Mouse (Mus musculus): Measurements from ENCODE around the gene Gck. TPM values are rescaled to one million over a fixed set of nuclear protein-coding genes. Genes with fewer than 3 reads are reported as not detected.

Gene Gck
- polyA plus RNA-seq, 1 experiment from 2014 or later, result 0.37 TPM

- H3K9ac ChIP-seq, result no peak overlapping the region
- WGBS (ENCODE audit: insufficient replicate concordance), result 32% methylated on average over 1 of the region's 1 CpGs
- no peaks in the 10 kb centered on the region for H3K36me3 ChIP-seq
- H3K4me2 ChIP-seq, result no peak overlapping the region
- H3K4me1 ChIP-seq, result 0 out of 2 replicates have a peak, but pooled peaks cover 3% of the 10 kb centered on the region
- H3K4me3 ChIP-seq, result no peak overlapping the region
- ATAC-seq, result no peak
- no peaks in the 10 kb centered on the region for H3K9me3 ChIP-seq (replicated peaks)
- H3K27ac ChIP-seq, result no peak overlapping the region
- H3K27me3 ChIP-seq (replicated peaks), result peaks cover 9% of the 10 kb centered on the region; the same call in 1 of the 2 replicates
Measured at GRCm38 (mm10) chr11:5852314-5852713, 97.6 kb downstream of the Gck start.

- Histone ChIP-seq H3K9ac (no peak overlapping the region), H3K4me1 (0 out of 2 replicates have a peak, but pooled peaks cover 3% of the 10 kb centered on the region), H3K36me3 (no peaks in the 10 kb centered on the region), H3K9me3 (replicated peaks) (no peaks in the 10 kb centered on the region), H3K27ac (no peak overlapping the region), H3K4me3 (no peak overlapping the region), H3K4me2 (no peak overlapping the region), H3K27me3 (replicated peaks) (peaks cover 3% of the 10 kb centered on the region; the same call in 1 of the 2 replicates)
- ATAC-seq, result no peak
- 57% methylated on average over 4 of the region's 4 CpGs for WGBS (ENCODE audit: insufficient replicate concordance)
Measured at GRCm38 (mm10) chr11:5851021-5851736, 98.7 kb downstream of the Gck start.

Other genes with a start within 250 kb of the Gck start
- 143 and 149 TPM in 2 replicates for gene Mrps24, start 234.4 kb downstream of the Gck start, polyA plus RNA-seq (2016; fragmentation: Nextera tagmentation; extraction: Ambion mirVana)
- 13.4 and 14.6 TPM in 2 replicates for gene Urgcp, start 187.7 kb downstream of the Gck start, polyA plus RNA-seq (2016; fragmentation: Nextera tagmentation; extraction: Ambion mirVana)
- gene Dbnl, start 161.6 kb downstream of the Gck start, polyA plus RNA-seq (2016; fragmentation: Nextera tagmentation; extraction: Ambion mirVana), result 71.6 and 72.0 TPM in 2 replicates
- 1.7 TPM in 2 replicates for gene Pgam2, start 146.3 kb downstream of the Gck start, polyA plus RNA-seq (2016; fragmentation: Nextera tagmentation; extraction: Ambion mirVana)
- gene Polm, start 112.1 kb downstream of the Gck start, polyA plus RNA-seq (2016; fragmentation: Nextera tagmentation; extraction: Ambion mirVana), result 2.8 and 2.9 TPM in 2 replicates
- 8.5 and 9.6 TPM in 2 replicates for gene Aebp1, start 88.1 kb downstream of the Gck start, polyA plus RNA-seq (2016; fragmentation: Nextera tagmentation; extraction: Ambion mirVana)
- 105 TPM in 2 replicates for gene Pold2, start 71.8 kb downstream of the Gck start, polyA plus RNA-seq (2016; fragmentation: Nextera tagmentation; extraction: Ambion mirVana)
- gene Myl7, start 51.3 kb downstream of the Gck start, polyA plus RNA-seq (2016; fragmentation: Nextera tagmentation; extraction: Ambion mirVana), result 21.8 and 22.5 TPM in 2 replicates
- 25.2 and 25.7 TPM in 2 replicates for gene Ykt6, start 5.6 kb upstream of the Gck start, polyA plus RNA-seq (2016; fragmentation: Nextera tagmentation; extraction: Ambion mirVana)
- 0.19 and 0.43 TPM in 2 replicates for gene Camk2b, start 116.3 kb upstream of the Gck start, polyA plus RNA-seq (2016; fragmentation: Nextera tagmentation; extraction: Ambion mirVana)
- gene A730071L15Rik, start 249.9 kb upstream of the Gck start, polyA plus RNA-seq (2016; fragmentation: Nextera tagmentation; extraction: Ambion mirVana), result 0.08 and 0.21 TPM in 2 replicates

Data from liver, embryonic 12.5 days (tissue).